Mouse (Mus musculus) liver, adult 2 months (tissue): Measurements from ENCODE around the gene Zc3h4. TPM values are rescaled to one million over a fixed set of nuclear protein-coding genes. Genes with fewer than 3 reads are reported as not detected.

ENCODE experiments used
- DNase-seq: peaks from one replicate; pipeline ENCODE4 v3.0.0-alpha.2; 2011; ENCODE audit warnings: low read depth, low spot score; ENCODE audit errors: extremely low read depth
- H3K27ac ChIP-seq: fragments of 200-500 bp; replicated peaks from 2 replicates; pipeline ENCODE4 v1.5.1; 2012; ENCODE audit warnings: low read depth, mild to moderate bottlenecking, control low read depth, inconsistent platforms, low read length; ENCODE audit not compliant: insufficient read depth
- H3K27me3 ChIP-seq: fragments of 200-500 bp; 2 replicates; pipeline ENCODE4 v1.6.1; 2012; ENCODE audit warnings: mild to moderate bottlenecking, moderate library complexity, low read length, inconsistent platforms; ENCODE audit not compliant: control insufficient read depth, insufficient read depth
- H3K36me3 ChIP-seq: fragments of 200-500 bp; 2 replicates; pipeline ENCODE4 v1.6.1; 2012; ENCODE audit warnings: low read length, inconsistent platforms; ENCODE audit not compliant: control insufficient read depth, insufficient read depth
- H3K4me1 ChIP-seq: fragments of 200-500 bp; 2 replicates; pipeline ENCODE4 v1.6.1; 2011; ENCODE audit warnings: low read length; ENCODE audit not compliant: control insufficient read depth, insufficient read depth
- H3K4me3 ChIP-seq: fragments of 200-500 bp; 2 replicates; pipeline ENCODE4 v1.5.1; 2011; ENCODE audit warnings: low read depth, mild to moderate bottlenecking, control low read depth, low read length, moderate library complexity; ENCODE audit not compliant: insufficient read depth
- H3K79me2 ChIP-seq: fragments of 200-500 bp; 2 replicates; pipeline ENCODE4 v1.6.1; 2012; ENCODE audit warnings: inconsistent platforms, mild to moderate bottlenecking, low read length, moderate library complexity; ENCODE audit not compliant: control insufficient read depth, insufficient read depth
- H3K9ac ChIP-seq: fragments of 200-500 bp; 2 replicates; pipeline ENCODE4 v1.6.1; 2012; ENCODE audit warnings: low read depth, mild to moderate bottlenecking, control low read depth, inconsistent platforms, low read length
- CTCF ChIP-seq: fragments of 200-500 bp; IDR thresholded peaks from 2 replicates; pipeline ENCODE4 v1.5.1; 2011; ENCODE audit warnings: low read depth, low read length, control low read depth
- POLR2A ChIP-seq: fragments of 200-500 bp; IDR thresholded peaks from 2 replicates; pipeline ENCODE4 v1.6.1; 2011; ENCODE audit warnings: low read length, control low read depth; ENCODE audit not compliant: insufficient read depth; ENCODE audit errors: extremely low read depth
- WGBS: fragments of 180-500 bp; shearing (Covaris S2); methylation state at CpG from one replicate; pipeline ENCODE4 v1.1.7; 2018; 5-methylcytosine and 5-hydroxymethylcytosine counted together
- polyA plus RNA-seq: library from polyadenylated mRNA; depleted of rRNA; stranded (reverse); fragments of >200 nt; gene quantifications from 2 replicates; pipeline ENCODE4 v1.2.3, GENCODE M21; 2012; rRNA removed
- total RNA-seq: library from RNA; depleted of rRNA; stranded (reverse); fragments of >200 nt; gene quantifications from 2 replicates; pipeline ENCODE4 v1.2.3, GENCODE M21; 2014; rRNA removed

Zc3h4 gene
- total and polyA plus RNA-seq, 2 experiments, result 5.2 to 14.3 TPM

DNA sequence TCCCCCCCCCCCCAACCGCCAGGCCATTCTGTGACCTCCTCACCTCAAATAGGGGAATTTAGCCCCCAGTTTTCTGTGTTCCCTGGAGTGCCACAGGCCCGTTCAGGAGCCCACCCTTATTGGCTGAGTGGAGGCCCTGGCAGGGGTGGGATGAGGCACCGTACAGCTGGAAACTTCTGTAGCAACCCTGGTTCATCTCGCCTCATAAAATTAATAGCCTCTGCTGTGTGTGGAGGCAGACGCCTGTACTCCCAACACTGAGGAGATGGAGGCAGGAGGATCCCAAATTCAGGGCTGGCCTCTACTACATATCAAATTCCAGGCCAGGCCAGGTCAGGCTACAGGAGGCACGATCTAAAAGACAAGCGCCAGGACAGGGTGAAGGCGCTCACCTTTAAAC lies 73.1 kb downstream of the Zc3h4 start:
- no peaks in the 10 kb centered on the region for H3K36me3 ChIP-seq
- DNase-seq, result no peak
- H3K27ac ChIP-seq, result no peak overlapping the region
- H3K4me3 ChIP-seq, result no peak overlapping the region
- no peak overlapping the region for H3K9ac ChIP-seq
- no peaks in the 10 kb centered on the region for H3K4me1 ChIP-seq
- TF ChIP-seq POLR2A, result no peak
- WGBS, result 69% methylated on average over 8 of the region's 8 CpGs
- no peaks in the 10 kb centered on the region for H3K79me2 ChIP-seq
- H3K27me3 ChIP-seq, result peaks cover 15% of the 10 kb centered on the region

DNA sequence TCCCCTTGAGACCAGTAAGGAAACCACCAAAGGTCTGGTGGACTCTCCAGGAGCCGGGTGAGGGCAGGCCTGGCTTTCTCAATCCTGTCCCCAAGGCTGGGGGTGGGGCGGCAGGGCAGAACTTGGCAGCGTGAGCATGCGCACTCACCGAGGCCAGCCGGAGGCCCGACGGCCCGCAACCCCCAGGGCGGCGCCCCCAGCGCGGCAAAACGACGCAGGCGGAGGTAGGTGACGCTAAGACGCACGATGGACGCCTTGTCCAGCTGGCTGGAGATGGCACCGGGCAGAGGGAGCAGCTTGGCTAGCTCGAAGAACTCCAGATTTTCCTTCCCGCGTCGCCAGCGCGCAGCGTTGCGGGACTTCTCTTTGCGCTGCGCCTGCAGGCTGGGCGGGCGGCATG lies 73.7 kb downstream of the Zc3h4 start:
- H3K4me3 ChIP-seq, result peak overlapping the region; percentile 18; the same call in 1 of the 2 replicates
- no peak for DNase-seq
- TF ChIP-seq CTCF, result no peak
- TF ChIP-seq POLR2A, result no peak
- no peaks in the 10 kb centered on the region for H3K79me2 ChIP-seq
- peaks cover 15% of the 10 kb centered on the region for H3K27me3 ChIP-seq
- H3K9ac ChIP-seq, result no peak overlapping the region
- no peaks in the 10 kb centered on the region for H3K36me3 ChIP-seq
- WGBS, result 11% methylated on average over 33 of the region's 33 CpGs
- H3K4me1 ChIP-seq, result no peaks in the 10 kb centered on the region
- H3K27ac ChIP-seq, result no peak overlapping the region

DNA sequence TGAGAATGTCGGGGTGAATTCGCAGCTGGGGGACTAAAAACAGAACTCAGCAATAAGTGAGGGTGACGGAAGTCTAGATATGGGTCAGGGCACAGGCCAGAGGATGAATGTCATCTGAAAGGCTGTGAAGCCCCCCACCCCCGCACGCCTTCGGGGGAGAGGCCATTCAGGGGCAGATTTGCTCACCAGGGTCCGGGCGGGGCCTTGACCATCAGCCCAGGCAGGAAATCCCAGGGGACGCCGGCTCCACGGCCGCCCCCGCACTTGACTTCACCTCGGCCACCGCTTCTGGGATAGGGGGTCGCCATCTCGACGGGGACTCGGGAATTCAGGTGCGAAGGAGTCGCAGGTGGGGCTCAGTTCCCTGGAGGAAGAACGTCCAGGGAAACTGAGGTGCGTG lies 74.6 kb downstream of the Zc3h4 start:
- Histone ChIP-seq H3K9ac (no peak overlapping the region), H3K4me3 (no peak overlapping the region), H3K79me2 (no peaks in the 10 kb centered on the region), H3K4me1 (no peaks in the 10 kb centered on the region), H3K27me3 (peaks cover 15% of the 10 kb centered on the region), H3K27ac (no peak overlapping the region), H3K36me3 (no peaks in the 10 kb centered on the region)
- 8% methylated on average over 23 of the region's 23 CpGs for WGBS
- no peak for TF ChIP-seq POLR2A
- TF ChIP-seq CTCF, result no peak
- DNase-seq, result no peak

GRCm38 (mm10) chr7:16475764-16476599 lies 75.3 kb downstream of the Zc3h4 start:
- TF ChIP-seq POLR2A (no peak), CTCF (no peak)
- H3K36me3 ChIP-seq, result no peaks in the 10 kb centered on the region
- no peak overlapping the region for H3K9ac ChIP-seq
- no peak overlapping the region for H3K4me3 ChIP-seq
- no peaks in the 10 kb centered on the region for H3K4me1 ChIP-seq
- H3K27ac ChIP-seq, result no peak overlapping the region
- peaks cover 15% of the 10 kb centered on the region for H3K27me3 ChIP-seq
- no peak for DNase-seq
- H3K79me2 ChIP-seq, result no peaks in the 10 kb centered on the region
- 4% methylated on average over 54 of the region's 59 CpGs for WGBS

- Histone ChIP-seq H3K4me3 (no peak overlapping the region), H3K27me3 (peaks cover 15% of the 10 kb centered on the region), H3K27ac (no peak overlapping the region), H3K36me3 (no peaks in the 10 kb centered on the region), H3K4me1 (no peaks in the 10 kb centered on the region), H3K9ac (no peak overlapping the region), H3K79me2 (no peaks in the 10 kb centered on the region)
- no peak for DNase-seq
- TF ChIP-seq CTCF (no peak), POLR2A (no peak)
- 5% methylated on average over 34 of the region's 34 CpGs for WGBS
Observed at GRCm38 (mm10) chr7:16476600-16476989, 75.9 kb downstream of the Zc3h4 start.

- H3K36me3 ChIP-seq, result no peaks in the 10 kb centered on the region
- peaks cover 15% of the 10 kb centered on the region for H3K27me3 ChIP-seq
- H3K4me3 ChIP-seq, result no peak within 1 kb of the TSS
- no peaks in the 10 kb centered on the region for H3K4me1 ChIP-seq
- no peak for DNase-seq
- no peak within 1 kb of the TSS for H3K9ac ChIP-seq
- WGBS, result 92% methylated on average over 8 of the region's 8 CpGs
- H3K27ac ChIP-seq, result no peak within 1 kb of the TSS
- TF ChIP-seq CTCF (no peak), POLR2A (no peak)
- no peaks in the 10 kb centered on the region for H3K79me2 ChIP-seq
Observed at GRCm38 (mm10) chr7:16477628-16478027, 76.9 kb downstream of the Zc3h4 start, which contains the start of gene Npas1. Gene Npas1 (minus strand): TSS chr7:16477728.

Other genes starting within 250 kb of the Zc3h4 start
- 0.46 and 0.94 TPM in 2 replicates for gene Meis3, start 225.8 kb upstream of the Zc3h4 start, total RNA-seq
- gene Meis3, start 225.8 kb upstream of the Zc3h4 start, polyA plus RNA-seq, result 0.87 and 2.0 TPM in 2 replicates
- gene Dhx34, start 178.9 kb upstream of the Zc3h4 start, total RNA-seq, result 4.3 and 5.0 TPM in 2 replicates
- gene Dhx34, start 178.9 kb upstream of the Zc3h4 start, polyA plus RNA-seq, result 10.5 and 12.5 TPM in 2 replicates
- 0.83 and 1.1 TPM in 2 replicates for gene C5ar2, start 156.8 kb upstream of the Zc3h4 start, total RNA-seq
- 0.92 and 1.4 TPM in 2 replicates for gene C5ar2, start 156.8 kb upstream of the Zc3h4 start, polyA plus RNA-seq
- 0.46 and 0.47 TPM in 2 replicates for gene C5ar1, start 141.4 kb upstream of the Zc3h4 start, total RNA-seq
- gene C5ar1, start 141.4 kb upstream of the Zc3h4 start, polyA plus RNA-seq, result 0.88 and 1.3 TPM in 2 replicates
- gene Inafm1, start 127.3 kb upstream of the Zc3h4 start, total RNA-seq, result 1.9 and 2.8 TPM in 2 replicates
- 8.0 and 8.8 TPM in 2 replicates for gene Inafm1, start 127.3 kb upstream of the Zc3h4 start, polyA plus RNA-seq
- 14.4 and 20.7 TPM in 2 replicates for gene Ccdc9, start 114.1 kb upstream of the Zc3h4 start, total RNA-seq
- gene Ccdc9, start 114.1 kb upstream of the Zc3h4 start, polyA plus RNA-seq, result 10.7 and 16.2 TPM in 2 replicates
- 6.0 and 7.2 TPM in 2 replicates for gene Bbc3, start 92.5 kb upstream of the Zc3h4 start, total RNA-seq
- 15.2 and 27.9 TPM in 2 replicates for gene Bbc3, start 92.5 kb upstream of the Zc3h4 start, polyA plus RNA-seq
- 15.8 and 16.1 TPM in 2 replicates for gene Sae1, start 13.1 kb upstream of the Zc3h4 start, total RNA-seq
- 11.5 and 25.8 TPM in 2 replicates for gene Sae1, start 13.1 kb upstream of the Zc3h4 start, polyA plus RNA-seq
- gene Tmem160, start 51.9 kb downstream of the Zc3h4 start, total RNA-seq, result 31.7 and 32.0 TPM in 2 replicates
- gene Tmem160, start 51.9 kb downstream of the Zc3h4 start, polyA plus RNA-seq, result 114 and 128 TPM in 2 replicates
- not detected in 2 replicates for gene Npas1, start 76.8 kb downstream of the Zc3h4 start, total RNA-seq
- not detected in 2 replicates for gene Npas1, start 76.8 kb downstream of the Zc3h4 start, polyA plus RNA-seq
- 30.4 and 38.9 TPM in 2 replicates for gene Arhgap35, start 214.1 kb downstream of the Zc3h4 start, total RNA-seq
- 20.7 and 22.2 TPM in 2 replicates for gene Arhgap35, start 214.1 kb downstream of the Zc3h4 start, polyA plus RNA-seq